Mouse (Mus musculus): ENCODE data around the gene Scaf1. TPM values are rescaled to one million over a fixed set of nuclear protein-coding genes. Genes with fewer than 3 reads are reported as not detected.

The Scaf1 gene
- polyA plus RNA-seq, 1 experiment from 2014 or later: 40.2 TPM

- ATAC-seq (ENCODE audit: insufficient number of reproducible peaks, insufficient read depth, low FRiP score, low TSS enrichment, low read depth): no peak
These were observed 56.9 kb downstream of the Scaf1 start for GRCm38 (mm10) chr7:44959281-44959680.

GRCm38 (mm10) chr7:44958208-44958607 lies 58.0 kb downstream of the Scaf1 start:
- peaks cover 44% of the 10 kb centered on the region for H3K36me3 ChIP-seq
- peaks cover 3% of the 10 kb centered on the region; the same call in 1 of the 2 replicates for H3K4me1 ChIP-seq
- H3K4me2 ChIP-seq: no peak overlapping the region
- ATAC-seq (ENCODE audit: insufficient number of reproducible peaks, insufficient read depth, low FRiP score, low TSS enrichment, low read depth): no peak
- H3K9me3 ChIP-seq: no peaks in the 10 kb centered on the region
- H3K27me3 ChIP-seq: no peaks in the 10 kb centered on the region
- H3K4me3 ChIP-seq: no peak overlapping the region
- H3K9ac ChIP-seq: no peak overlapping the region
- WGBS: 59% methylated on average over 7 of the region's 7 CpGs
- H3K27ac ChIP-seq: no peak overlapping the region

More at GRCm38 (mm10) chr7:44959281-44959680, 56.9 kb downstream of the Scaf1 start:
- Histone ChIP-seq H3K4me1 (0 out of 2 replicates have a peak, but pooled peaks cover 3% of the 10 kb centered on the region), H3K27ac (no peak overlapping the region), H3K4me3 (no peak overlapping the region), H3K27me3 (no peaks in the 10 kb centered on the region), H3K4me2 (no peak overlapping the region), H3K36me3 (peaks cover 53% of the 10 kb centered on the region), H3K9me3 (no peaks in the 10 kb centered on the region), H3K9ac (no peak overlapping the region)
- WGBS: 86% methylated on average over 8 of the region's 8 CpGs

- WGBS: 70% methylated on average over 20 of the region's 20 CpGs
- ATAC-seq (ENCODE audit: insufficient number of reproducible peaks, insufficient read depth, low FRiP score, low TSS enrichment, low read depth): no peak
- H3K4me3 ChIP-seq: no peak overlapping the region
- no peaks in the 10 kb centered on the region for H3K9me3 ChIP-seq
- H3K27me3 ChIP-seq: no peaks in the 10 kb centered on the region
- H3K9ac ChIP-seq: no peak overlapping the region
- no peak overlapping the region for H3K27ac ChIP-seq
- H3K4me2 ChIP-seq: no peak overlapping the region
- peaks cover 37% of the 10 kb centered on the region for H3K36me3 ChIP-seq
- peaks cover 10% of the 10 kb centered on the region; the same call in 1 of the 2 replicates for H3K4me1 ChIP-seq
These were observed 58.9 kb downstream of the Scaf1 start for GRCm38 (mm10) chr7:44957183-44957835.

GRCm38 (mm10) chr7:44956266-44956665 lies 59.9 kb downstream of the Scaf1 start:
- Histone ChIP-seq H3K4me1 (peaks cover 20% of the 10 kb centered on the region), H3K9ac (no peak overlapping the region), H3K36me3 (peaks cover 26% of the 10 kb centered on the region), H3K4me2 (no peak overlapping the region), H3K9me3 (no peaks in the 10 kb centered on the region), H3K27ac (peak overlapping the region; percentile 5; the same call in 1 of the 2 replicates), H3K27me3 (peaks cover 9% of the 10 kb centered on the region), H3K4me3 (no peak overlapping the region)
- WGBS: 48% methylated on average over 6 of the region's 6 CpGs
- ATAC-seq (ENCODE audit: insufficient number of reproducible peaks, insufficient read depth, low FRiP score, low TSS enrichment, low read depth): no peak

GRCm38 (mm10) chr7:44955628-44956027 lies 60.5 kb downstream of the Scaf1 start:
- no peak overlapping the region for H3K9ac ChIP-seq
- H3K4me2 ChIP-seq: no peak overlapping the region
- H3K27ac ChIP-seq: no peak overlapping the region
- peaks cover 20% of the 10 kb centered on the region for H3K4me1 ChIP-seq
- H3K36me3 ChIP-seq: peaks cover 20% of the 10 kb centered on the region
- WGBS: 59% methylated on average over 5 of the region's 5 CpGs
- peaks cover 15% of the 10 kb centered on the region for H3K27me3 ChIP-seq
- H3K9me3 ChIP-seq: no peaks in the 10 kb centered on the region
- no peak overlapping the region for H3K4me3 ChIP-seq
- no peak for ATAC-seq (ENCODE audit: insufficient number of reproducible peaks, insufficient read depth, low FRiP score, low TSS enrichment, low read depth)

- peaks cover 20% of the 10 kb centered on the region for H3K4me1 ChIP-seq
- H3K4me3 ChIP-seq: no peak overlapping the region
- H3K27me3 ChIP-seq: peaks cover 28% of the 10 kb centered on the region
- H3K36me3 ChIP-seq: peaks cover 7% of the 10 kb centered on the region; the same call in 1 of the 2 replicates
- peak overlapping the region; percentile 6; the same call in 1 of the 2 replicates for H3K9ac ChIP-seq
- 79% methylated on average over 12 of the region's 12 CpGs for WGBS
- no peaks in the 10 kb centered on the region for H3K9me3 ChIP-seq
- H3K4me2 ChIP-seq: no peak overlapping the region
- no peak for ATAC-seq (ENCODE audit: insufficient number of reproducible peaks, insufficient read depth, low FRiP score, low TSS enrichment, low read depth)
- 0 out of 2 replicates have a peak overlapping the region, but pooled peaks have one; percentile 33 for H3K27ac ChIP-seq
These were observed 61.9 kb downstream of the Scaf1 start for GRCm38 (mm10) chr7:44954091-44954885.

GRCm38 (mm10) chr7:44953561-44953960 lies 62.6 kb downstream of the Scaf1 start:
- Histone ChIP-seq H3K36me3 (no peaks in the 10 kb centered on the region), H3K9me3 (no peaks in the 10 kb centered on the region), H3K27me3 (peaks cover 32% of the 10 kb centered on the region), H3K4me2 (no peak overlapping the region), H3K4me3 (no peak overlapping the region), H3K9ac (peak overlapping the region; percentile 6; the same call in 1 of the 2 replicates), H3K27ac (0 out of 2 replicates have a peak overlapping the region, but pooled peaks have one; percentile 33), H3K4me1 (peaks cover 20% of the 10 kb centered on the region)
- ATAC-seq (ENCODE audit: insufficient number of reproducible peaks, insufficient read depth, low FRiP score, low TSS enrichment, low read depth): no peak
- 56% methylated on average over 14 of the region's 14 CpGs for WGBS

Small RNA genes within 50 kb of the gene (microRNA-seq; reads per million reads assigned to microRNA genes)
- gene Mir7054: 0.74 reads per million

Other genes starting within 250 kb of the Scaf1 start
- gene Nup62, start 200.3 kb downstream of the Scaf1 start, polyA plus RNA-seq (2015; fragmentation: Nextera tagmentation; extraction: Ambion mirVana): 93.5 and 100 TPM in 2 replicates
- gene Il4i1, start 200.0 kb downstream of the Scaf1 start, polyA plus RNA-seq (2015; fragmentation: Nextera tagmentation; extraction: Ambion mirVana): 1.7 and 2.2 TPM in 2 replicates
- gene Atf5, start 199.7 kb downstream of the Scaf1 start, polyA plus RNA-seq (2015; fragmentation: Nextera tagmentation; extraction: Ambion mirVana): 6.4 and 6.5 TPM in 2 replicates
- gene Akt1s1, start 167.4 kb downstream of the Scaf1 start, polyA plus RNA-seq (2015; fragmentation: Nextera tagmentation; extraction: Ambion mirVana): 104 and 110 TPM in 2 replicates
- 83.1 and 91.0 TPM in 2 replicates for gene Tbc1d17, start 167.3 kb downstream of the Scaf1 start, polyA plus RNA-seq (2015; fragmentation: Nextera tagmentation; extraction: Ambion mirVana)
- 30.0 and 30.7 TPM in 2 replicates for gene Pnkp, start 159.2 kb downstream of the Scaf1 start, polyA plus RNA-seq (2015; fragmentation: Nextera tagmentation; extraction: Ambion mirVana)
- 469 and 526 TPM in 2 replicates for gene Ptov1, start 146.6 kb downstream of the Scaf1 start, polyA plus RNA-seq (2015; fragmentation: Nextera tagmentation; extraction: Ambion mirVana)
- gene Med25, start 123.7 kb downstream of the Scaf1 start, polyA plus RNA-seq (2015; fragmentation: Nextera tagmentation; extraction: Ambion mirVana): 107 and 111 TPM in 2 replicates
- gene Fuz, start 120.3 kb downstream of the Scaf1 start, polyA plus RNA-seq (2015; fragmentation: Nextera tagmentation; extraction: Ambion mirVana): 26.1 and 29.7 TPM in 2 replicates
- 72.3 and 77.5 TPM in 2 replicates for gene Ap2a1, start 86.9 kb downstream of the Scaf1 start, polyA plus RNA-seq (2015; fragmentation: Nextera tagmentation; extraction: Ambion mirVana)
- gene Tsks, start 73.2 kb downstream of the Scaf1 start, polyA plus RNA-seq (2015; fragmentation: Nextera tagmentation; extraction: Ambion mirVana): 0.25 and 0.26 TPM in 2 replicates
- 32.0 and 39.1 TPM in 2 replicates for gene Cpt1c, start 41.5 kb downstream of the Scaf1 start, polyA plus RNA-seq (2015; fragmentation: Nextera tagmentation; extraction: Ambion mirVana)
- 534 and 684 TPM in 2 replicates for gene Prmt1, start 29.8 kb downstream of the Scaf1 start, polyA plus RNA-seq (2015; fragmentation: Nextera tagmentation; extraction: Ambion mirVana)
- 92.0 and 99.7 TPM in 2 replicates for gene Irf3, start 18.7 kb downstream of the Scaf1 start, polyA plus RNA-seq (2015; fragmentation: Nextera tagmentation; extraction: Ambion mirVana)
- 73.6 and 83.2 TPM in 2 replicates for gene Bcl2l12, start 17.7 kb downstream of the Scaf1 start, polyA plus RNA-seq (2015; fragmentation: Nextera tagmentation; extraction: Ambion mirVana)
- gene Rras, start 1.6 kb upstream of the Scaf1 start, polyA plus RNA-seq (2015; fragmentation: Nextera tagmentation; extraction: Ambion mirVana): 19.7 and 23.3 TPM in 2 replicates
- gene Prr12, start 36.5 kb upstream of the Scaf1 start, polyA plus RNA-seq (2015; fragmentation: Nextera tagmentation; extraction: Ambion mirVana): 15.2 and 15.7 TPM in 2 replicates
- gene Nosip, start 46.1 kb upstream of the Scaf1 start, polyA plus RNA-seq (2015; fragmentation: Nextera tagmentation; extraction: Ambion mirVana): 64.7 and 66.6 TPM in 2 replicates
- gene Prrg2, start 46.3 kb upstream of the Scaf1 start, polyA plus RNA-seq (2015; fragmentation: Nextera tagmentation; extraction: Ambion mirVana): 23.0 and 26.0 TPM in 2 replicates
- gene Rcn3, start 75.9 kb upstream of the Scaf1 start, polyA plus RNA-seq (2015; fragmentation: Nextera tagmentation; extraction: Ambion mirVana): 375 and 376 TPM in 2 replicates
- 61.6 and 65.1 TPM in 2 replicates for gene Fcgrt, start 87.5 kb upstream of the Scaf1 start, polyA plus RNA-seq (2015; fragmentation: Nextera tagmentation; extraction: Ambion mirVana)
- gene Rps11, start 108.1 kb upstream of the Scaf1 start, polyA plus RNA-seq (2015; fragmentation: Nextera tagmentation; extraction: Ambion mirVana): 1,651 and 1,760 TPM in 2 replicates
- 1,453 and 1,588 TPM in 2 replicates for gene Rpl13a, start 112.4 kb upstream of the Scaf1 start, polyA plus RNA-seq (2015; fragmentation: Nextera tagmentation; extraction: Ambion mirVana)
- gene Gm45713, start 119.9 kb upstream of the Scaf1 start, polyA plus RNA-seq (2015; fragmentation: Nextera tagmentation; extraction: Ambion mirVana): 0.20 TPM in 1 of 2 replicates, not detected in the other
- gene Flt3l, start 120.1 kb upstream of the Scaf1 start, polyA plus RNA-seq (2015; fragmentation: Nextera tagmentation; extraction: Ambion mirVana): 1.3 and 1.7 TPM in 2 replicates
- gene Pih1d1, start 137.9 kb upstream of the Scaf1 start, polyA plus RNA-seq (2015; fragmentation: Nextera tagmentation; extraction: Ambion mirVana): 78.5 and 97.7 TPM in 2 replicates
- gene Aldh16a1, start 138.2 kb upstream of the Scaf1 start, polyA plus RNA-seq (2015; fragmentation: Nextera tagmentation; extraction: Ambion mirVana): 43.6 and 52.0 TPM in 2 replicates
- gene Slc17a7, start 147.6 kb upstream of the Scaf1 start, polyA plus RNA-seq (2015; fragmentation: Nextera tagmentation; extraction: Ambion mirVana): 0.18 and 0.22 TPM in 2 replicates
- gene Gfy, start 163.2 kb upstream of the Scaf1 start, polyA plus RNA-seq (2015; fragmentation: Nextera tagmentation; extraction: Ambion mirVana): 1.8 and 2.6 TPM in 2 replicates
- not detected in 2 replicates for gene Pth2, start 164.6 kb upstream of the Scaf1 start, polyA plus RNA-seq (2015; fragmentation: Nextera tagmentation; extraction: Ambion mirVana)
- gene Ccdc155, start 188.5 kb upstream of the Scaf1 start, polyA plus RNA-seq (2015; fragmentation: Nextera tagmentation; extraction: Ambion mirVana): 0.53 and 1.2 TPM in 2 replicates
- 2.3 and 3.0 TPM in 2 replicates for gene Dkkl1, start 195.8 kb upstream of the Scaf1 start, polyA plus RNA-seq (2015; fragmentation: Nextera tagmentation; extraction: Ambion mirVana)
- gene Tead2, start 199.4 kb upstream of the Scaf1 start, polyA plus RNA-seq (2015; fragmentation: Nextera tagmentation; extraction: Ambion mirVana): 221 and 233 TPM in 2 replicates
- gene Cd37, start 222.8 kb upstream of the Scaf1 start, polyA plus RNA-seq (2015; fragmentation: Nextera tagmentation; extraction: Ambion mirVana): 1.6 and 2.8 TPM in 2 replicates
- gene Slc6a16, start 224.7 kb upstream of the Scaf1 start, polyA plus RNA-seq (2015; fragmentation: Nextera tagmentation; extraction: Ambion mirVana): 0.17 and 0.29 TPM in 2 replicates